Mouse (Mus musculus) retina, postnatal 7 days (tissue): Measurements from ENCODE around the gene Ptprc.

Source experiments
- DNase-seq: peaks from one replicate; pipeline ENCODE4 v3.0.0-alpha.2; 2012; ENCODE audit warnings: low read depth, low spot score

Ptprc gene

DNA sequence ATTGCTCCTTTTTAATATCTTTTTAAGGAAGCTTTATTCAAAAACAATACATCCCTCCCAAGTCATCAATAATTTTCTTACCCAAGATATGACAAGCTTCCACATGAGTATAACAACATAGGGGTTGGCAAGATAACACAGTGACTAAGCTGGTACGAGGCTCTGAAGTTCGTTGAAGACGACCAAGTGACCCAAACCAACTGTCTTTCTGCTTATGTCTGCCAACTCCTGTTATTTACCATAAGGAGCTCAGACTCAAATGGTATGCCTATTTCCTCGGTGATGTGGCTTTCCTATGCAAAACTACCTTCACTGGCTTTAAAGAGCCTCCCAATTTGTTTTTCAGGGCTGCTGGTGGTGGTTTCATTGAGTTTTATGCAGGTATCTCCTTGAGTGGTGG lies at the start of gene Ptprc:
Gene Ptprc (minus strand): TSS at position 215 of the 400 bp plus-strand sequence.
- DNase-seq, result no peak

- DNase-seq, result no peak
Measured at GRCm38 (mm10) chr1:138214736-138215458, 39.4 kb upstream of the Ptprc start.

DNA sequence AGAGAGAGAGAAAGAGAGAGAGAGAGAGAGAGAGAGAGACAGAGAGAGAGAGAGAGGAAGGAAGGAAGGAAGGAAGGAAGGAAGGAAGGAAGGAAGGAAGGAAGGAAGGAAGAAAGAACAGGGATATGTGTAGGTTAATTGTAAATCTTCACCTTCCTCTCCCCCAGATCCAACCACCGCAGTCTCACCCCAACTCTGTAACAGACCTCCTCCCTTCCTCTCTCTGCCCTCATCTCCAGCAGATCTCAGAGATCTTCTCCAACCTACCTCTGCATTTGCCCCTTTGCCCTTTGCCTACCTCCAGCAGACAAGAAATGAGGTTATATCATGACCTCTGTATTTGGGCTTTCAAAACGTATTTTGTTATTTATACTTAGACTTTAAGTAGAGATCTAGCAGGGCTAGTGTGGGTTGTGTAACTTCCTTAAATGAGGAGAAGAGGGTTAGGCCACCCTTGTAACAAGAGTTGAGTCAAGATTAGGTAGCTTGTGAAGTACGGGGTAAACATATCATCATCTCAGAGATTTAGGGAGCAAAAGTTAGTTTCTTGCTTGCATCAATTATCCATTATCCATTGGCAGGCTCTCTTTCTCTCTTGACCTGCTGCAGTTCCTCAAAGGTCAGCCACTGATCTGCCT lies 35.0 kb upstream of the Ptprc start:
- DNase-seq, result no peak

- DNase-seq, result no peak
Measured at GRCm38 (mm10) chr1:138209751-138210150, 34.2 kb upstream of the Ptprc start.

DNA sequence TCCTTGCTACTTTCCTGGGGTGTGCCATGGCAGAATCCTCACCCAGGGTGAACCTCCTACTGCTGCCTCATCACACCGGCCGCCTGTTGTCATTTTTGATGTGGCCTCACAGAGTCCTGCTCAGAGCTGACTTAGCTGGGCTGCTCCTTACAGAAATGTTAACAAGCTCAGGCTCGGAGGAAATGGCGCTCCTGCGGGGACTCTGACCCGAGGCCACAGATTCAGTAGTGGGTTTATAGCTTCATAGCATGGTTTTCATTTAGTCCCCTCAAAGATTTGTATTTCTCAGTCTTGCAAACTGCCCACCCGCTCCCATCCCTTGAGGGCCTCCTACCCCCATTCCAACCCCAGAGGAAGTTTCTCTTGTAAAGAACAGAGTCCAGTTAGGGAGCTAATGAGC lies 30.5 kb upstream of the Ptprc start:
- DNase-seq, result no peak

DNA sequence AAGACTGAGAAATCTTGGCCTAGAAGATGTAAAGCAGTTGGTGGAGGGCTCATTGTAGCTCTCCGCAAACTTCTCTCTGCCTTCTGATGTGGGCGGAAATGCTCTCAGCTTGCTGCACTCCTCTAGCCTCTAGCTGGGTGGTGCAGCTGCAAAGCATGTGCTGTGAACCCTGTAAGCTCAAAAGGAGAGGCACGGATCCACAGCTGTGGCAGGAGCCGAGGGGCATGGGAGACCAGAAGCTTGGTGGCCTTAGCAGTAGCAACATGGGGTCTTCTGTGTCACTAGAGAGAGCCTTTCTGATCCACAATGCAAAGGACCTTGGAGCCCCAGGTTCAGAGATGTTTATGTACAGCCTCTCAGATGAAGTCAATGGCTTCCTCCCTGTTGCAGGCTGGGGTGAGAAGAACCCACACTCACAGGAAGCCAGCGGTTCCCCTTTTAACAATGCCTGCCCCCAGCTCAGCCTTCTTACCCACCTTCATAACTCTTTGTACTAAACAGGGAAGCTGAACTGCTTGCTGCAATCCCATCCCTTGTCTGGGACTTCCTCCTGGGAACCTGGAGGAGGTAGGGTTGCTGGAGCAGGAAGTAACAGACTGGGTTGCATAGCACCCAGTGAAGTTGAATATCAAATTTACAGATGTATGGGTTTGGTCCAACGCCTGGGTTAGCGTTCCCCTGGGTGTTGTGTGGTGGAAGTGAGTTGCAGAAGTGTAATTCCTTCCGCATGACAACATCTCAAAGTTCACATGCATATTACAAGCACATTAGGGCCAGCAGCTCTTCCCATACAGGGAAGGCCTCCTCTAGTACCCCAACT lies 16.4 kb upstream of the Ptprc start:
- DNase-seq, result no peak

- DNase-seq, result no peak
Measured at GRCm38 (mm10) chr1:138188131-138188530, 12.6 kb upstream of the Ptprc start.

GRCm38 (mm10) chr1:138185904-138186303 lies 10.4 kb upstream of the Ptprc start:
- DNase-seq, result no peak

GRCm38 (mm10) chr1:138180081-138180480 lies 4.6 kb upstream of the Ptprc start:
- DNase-seq, result no peak

DNA sequence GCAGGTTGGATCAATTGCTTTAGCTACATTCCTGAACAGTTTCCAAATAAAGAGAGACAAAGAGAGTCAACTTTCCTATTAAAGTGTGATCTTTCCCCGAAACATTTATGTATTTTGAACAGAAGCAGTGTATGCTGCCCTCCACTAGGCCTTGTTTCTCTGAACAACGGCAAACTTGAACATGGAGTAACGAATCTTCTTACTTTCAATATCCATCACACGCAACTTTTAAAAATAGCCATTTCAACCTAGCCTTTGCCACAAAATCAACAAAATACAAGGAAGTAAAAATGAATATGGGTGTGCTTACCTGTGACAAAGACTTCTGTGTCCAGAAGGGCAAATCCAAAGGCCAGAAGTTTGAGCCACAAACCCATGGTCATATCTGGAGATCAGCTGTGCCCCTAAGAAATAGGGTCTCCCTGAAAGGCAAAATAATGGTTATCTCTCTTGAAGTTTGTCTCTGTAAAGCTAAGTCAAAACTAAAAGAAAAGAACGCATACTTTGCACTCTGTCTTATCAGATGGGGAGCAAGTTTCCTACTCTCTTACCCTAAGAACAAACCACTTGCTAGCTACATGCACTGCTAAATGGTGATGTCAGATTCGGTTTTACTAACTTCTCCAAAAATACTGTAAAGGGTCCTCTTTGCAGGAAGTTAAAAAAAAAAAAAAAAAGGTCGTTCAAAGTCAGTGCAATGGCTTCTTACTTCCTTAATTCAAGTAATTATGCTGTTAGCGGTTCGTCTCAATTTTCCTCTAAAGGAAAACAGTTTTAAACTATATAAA lies 609 bp downstream of the Ptprc start:
- DNase-seq, result no peak

GRCm38 (mm10) chr1:138174143-138174542 lies 1.4 kb downstream of the Ptprc start:
- DNase-seq, result no peak

DNA sequence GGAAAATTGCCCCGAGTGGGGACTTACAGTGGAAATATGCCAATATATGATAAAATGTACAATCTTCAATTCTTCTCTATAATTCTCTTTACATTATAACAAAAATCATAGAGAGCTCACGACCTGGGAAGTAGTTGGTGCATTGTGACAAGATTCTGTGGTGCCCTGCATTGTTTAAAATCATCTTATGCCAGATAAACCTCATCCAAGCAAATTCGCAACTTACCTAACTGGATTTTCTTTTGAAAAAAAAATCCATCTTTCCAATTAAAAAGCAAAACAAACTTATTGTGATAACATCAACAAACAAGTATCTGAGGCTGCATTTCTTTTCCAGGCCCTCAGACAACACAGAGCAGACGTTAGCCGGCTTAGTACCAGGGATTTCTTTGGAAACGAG lies 1.8 kb downstream of the Ptprc start:
- no peak for DNase-seq

DNA sequence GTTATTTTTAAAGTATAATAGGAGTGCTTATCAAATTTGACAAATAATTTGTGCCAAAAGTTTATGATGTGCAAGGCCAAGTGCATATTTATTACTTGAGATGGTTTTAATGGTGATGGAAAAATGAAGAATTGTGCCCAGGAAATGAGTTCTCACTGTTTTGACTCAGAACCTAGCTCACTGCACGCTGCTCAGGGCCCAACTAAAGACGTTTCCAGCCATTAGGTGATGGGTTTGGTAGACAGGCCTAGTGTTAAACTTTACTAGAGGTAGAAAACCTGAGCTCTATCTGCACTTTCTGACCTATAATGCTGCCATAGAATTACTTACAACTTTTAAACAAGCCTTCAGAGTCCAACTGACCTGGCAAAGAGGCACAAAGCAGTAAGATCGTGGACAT lies 3.0 kb downstream of the Ptprc start:
- no peak for DNase-seq

- no peak for DNase-seq
Measured at GRCm38 (mm10) chr1:138172096-138172495, 3.4 kb downstream of the Ptprc start.

- no peak for DNase-seq
Measured at GRCm38 (mm10) chr1:138166233-138166771, 9.2 kb downstream of the Ptprc start.

DNA sequence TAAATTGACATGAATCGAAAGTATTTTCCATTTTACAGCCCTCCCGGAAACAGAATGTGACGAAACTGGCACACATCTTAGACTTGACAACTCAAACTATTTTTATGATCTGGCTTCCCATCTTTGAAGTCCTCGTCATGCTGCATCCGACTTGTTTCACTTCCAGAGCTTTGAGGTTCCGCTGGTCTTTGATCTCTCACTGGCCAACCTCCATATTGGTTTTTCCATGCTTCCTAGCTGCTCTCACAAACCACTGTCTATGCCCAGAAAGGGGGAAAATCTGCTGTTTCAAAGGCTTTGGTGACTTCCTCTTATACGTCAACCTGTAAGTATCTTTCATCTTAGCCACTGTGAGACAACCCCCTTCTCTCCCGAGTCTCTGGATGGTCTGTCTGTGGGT lies 12.9 kb downstream of the Ptprc start:
- no peak for DNase-seq

DNA sequence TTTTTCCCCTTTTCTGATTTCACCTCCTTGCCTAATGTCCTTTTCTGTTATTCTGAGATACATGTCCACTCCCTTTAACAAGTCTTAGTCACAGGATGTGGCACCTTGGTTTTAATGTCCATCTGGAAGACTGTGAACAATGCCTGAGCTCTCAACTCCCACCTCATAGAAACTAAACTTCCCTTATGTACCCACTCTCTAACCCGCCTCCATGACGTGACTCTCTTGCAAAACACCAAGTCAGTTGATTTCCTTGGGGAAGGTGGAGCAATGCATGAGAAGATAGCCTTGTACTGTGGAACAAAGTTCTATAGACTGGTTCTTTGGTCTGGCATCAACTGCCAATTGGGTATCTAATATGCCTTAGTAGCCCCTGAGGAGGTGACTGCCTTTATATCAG lies 16.6 kb downstream of the Ptprc start:
- DNase-seq, result no peak

- no peak for DNase-seq
Measured at GRCm38 (mm10) chr1:138158236-138158635, 17.3 kb downstream of the Ptprc start.

DNA sequence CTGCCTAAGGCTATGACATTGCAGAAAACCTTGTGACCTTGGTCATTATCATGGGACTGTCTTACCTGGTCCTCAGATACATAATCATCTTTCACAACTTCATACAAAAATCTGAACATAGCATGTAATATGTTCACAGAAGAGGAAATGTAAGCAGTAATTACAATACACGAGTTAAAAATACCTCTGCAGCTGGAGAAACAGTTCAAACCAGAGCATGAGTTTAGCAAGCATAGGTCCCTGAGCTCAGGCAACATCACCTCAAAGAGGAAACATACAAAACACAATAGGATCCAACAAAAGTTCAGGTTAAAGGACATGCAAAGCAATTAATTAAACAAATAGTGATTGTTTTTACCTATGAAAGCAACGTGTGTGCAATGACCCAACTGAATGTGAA lies 17.8 kb downstream of the Ptprc start:
- no peak for DNase-seq

- no peak for DNase-seq
Measured at GRCm38 (mm10) chr1:138157008-138157407, 18.5 kb downstream of the Ptprc start.

GRCm38 (mm10) chr1:138154185-138154785 lies 21.2 kb downstream of the Ptprc start:
- no peak for DNase-seq
